Mouse (Mus musculus) adipocyte (in vitro differentiated cells): ENCODE results near the gene Qpct.
"Not testable (repeated sequence)": the region's sequence is repeated elsewhere in the genome, so short reads cannot be mapped to it uniquely, and the experiment has no call there.

Experiments
- DNase-seq: peaks from one replicate; pipeline ENCODE4 v3.0.0-alpha.2; 2016; ENCODE audit warnings: low spot score

The Qpct gene

GRCm38 (mm10) chr17:79071951-79072350, 20.2 kb downstream of the Qpct start:
- DNase-seq = no peak

GRCm38 (mm10) chr17:79076974-79077847, 25.5 kb downstream of the Qpct start:
- no peak for DNase-seq

GRCm38 (mm10) chr17:79077848-79078146, 26.1 kb downstream of the Qpct start:
- no peak for DNase-seq

- DNase-seq = no peak
Observed at GRCm38 (mm10) chr17:79078248-79078647, 26.5 kb downstream of the Qpct start.

GRCm38 (mm10) chr17:79091710-79092109, 40.0 kb downstream of the Qpct start:
- no peak for DNase-seq

GRCm38 (mm10) chr17:79093286-79093975, 41.7 kb downstream of the Qpct start:
- DNase-seq = no peak

GRCm38 (mm10) chr17:79095624-79096023, 43.9 kb downstream of the Qpct start:
- no peak for DNase-seq

- no peak for DNase-seq
Observed at GRCm38 (mm10) chr17:79099866-79100265, 48.2 kb downstream of the Qpct start.

GRCm38 (mm10) chr17:79108238-79108637, 56.5 kb downstream of the Qpct start:
- no peak for DNase-seq

- DNase-seq = no peak
Observed at GRCm38 (mm10) chr17:79109576-79109975, 57.9 kb downstream of the Qpct start.

- peak; percentile 82 for DNase-seq
Observed at GRCm38 (mm10) chr17:79110936-79111348, 59.2 kb downstream of the Qpct start.

- not testable (repeated sequence) for DNase-seq
Observed at GRCm38 (mm10) chr17:79115248-79115647, 63.5 kb downstream of the Qpct start.

GRCm38 (mm10) chr17:79119066-79119465, 67.4 kb downstream of the Qpct start:
- no peak for DNase-seq

GRCm38 (mm10) chr17:79120269-79120668, 68.6 kb downstream of the Qpct start:
- DNase-seq = no peak

- no peak for DNase-seq
Observed at GRCm38 (mm10) chr17:79133740-79134139, 82.0 kb downstream of the Qpct start.

- DNase-seq = no peak
Observed at GRCm38 (mm10) chr17:79135826-79136225, 84.1 kb downstream of the Qpct start.

GRCm38 (mm10) chr17:79136401-79136800, 84.7 kb downstream of the Qpct start:
- peak; percentile 87 for DNase-seq
